Mouse (Mus musculus): ENCODE data around the gene Fcgr3.

DNA sequence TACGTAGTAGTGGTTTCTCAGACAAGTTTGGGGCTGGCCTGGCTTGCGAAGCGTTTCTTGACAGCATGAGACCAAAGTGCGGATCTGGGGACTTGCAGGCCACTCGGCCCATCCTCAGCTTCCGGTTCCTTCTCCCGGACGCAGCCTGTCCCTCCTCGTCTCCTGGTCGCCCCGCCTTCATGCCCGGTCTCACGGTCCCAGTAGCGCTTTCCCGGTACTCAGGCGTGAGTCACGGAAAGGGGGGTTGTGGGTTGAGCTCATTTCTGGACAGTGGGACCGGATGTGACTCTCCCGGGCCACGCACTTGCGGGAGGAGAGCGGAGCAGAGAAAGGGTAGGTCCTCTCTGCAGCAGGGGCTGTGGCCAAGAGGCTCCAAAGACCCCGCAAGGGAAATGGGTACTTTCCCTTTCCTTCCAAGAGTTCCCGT, 49.2 kb upstream of the Fcgr3 start, which contains the start of gene Cfap126:
- TF ChIP-seq CTCF (IDR thresholded peaks at IDR 0.05; ENCODE audit: insufficient read depth, low read length) (no peak), POLR2A (IDR thresholded peaks at IDR 0.05; ENCODE audit: borderline replicate concordance, extremely low read depth, low read depth, low read length) (peak; percentile 86)
